Mouse (Mus musculus): ENCODE measurements around the gene Zbtb3. TPM values are rescaled to one million over a fixed set of nuclear protein-coding genes. Genes with fewer than 3 reads are reported as not detected.

Gene Zbtb3
- polyA plus RNA-seq, 1 experiment from 2014 or later, result 2.6 TPM

GRCm38 (mm10) chr19:8853117-8853516, 50.8 kb downstream of the Zbtb3 start:
- H3K27ac ChIP-seq (ENCODE audit: low read length), result no peak overlapping the region
- no peaks in the 10 kb centered on the region for H3K36me3 ChIP-seq (ENCODE audit: insufficient read depth, low read length)
- DNase-seq (ENCODE audit: low spot score), result no peak
- TF ChIP-seq CTCF (IDR thresholded peaks at IDR 0.05) (no peak), EP300 (IDR thresholded peaks at IDR 0.05) (no peak)
- no peaks in the 10 kb centered on the region for H3K27me3 ChIP-seq (replicated peaks; ENCODE audit: insufficient read depth, low read length)
- no peak for ATAC-seq
- WGBS, result 86% methylated on average over 3 of the region's 3 CpGs
- no peaks in the 10 kb centered on the region for H3K9me3 ChIP-seq (ENCODE audit: low read length)
- H3K4me1 ChIP-seq (ENCODE audit: insufficient read depth, low read depth, low read length), result no peaks in the 10 kb centered on the region
- no peak overlapping the region for H3K4me2 ChIP-seq (replicated peaks; ENCODE audit: low read depth, low read length)
- no peak overlapping the region for H3K4me3 ChIP-seq (ENCODE audit: low read depth, low read length)
- H3K9ac ChIP-seq (replicated peaks; ENCODE audit: low read depth), result no peak overlapping the region

Other genes with a start within 250 kb of the Zbtb3 start
- gene Slc22a8, start 211.3 kb upstream of the Zbtb3 start, polyA plus RNA-seq (2015; fragmentation: Nextera tagmentation; extraction: Ambion mirVana), result 0.20 and 0.56 TPM in 2 replicates
- not detected in 2 replicates for gene Slc22a6, start 184.5 kb upstream of the Zbtb3 start, polyA plus RNA-seq (2015; fragmentation: Nextera tagmentation; extraction: Ambion mirVana)
- gene Chrm1, start 138.8 kb upstream of the Zbtb3 start, polyA plus RNA-seq (2015; fragmentation: Nextera tagmentation; extraction: Ambion mirVana), result 0.14 and 0.21 TPM in 2 replicates
- 91.8 and 97.9 TPM in 2 replicates for gene Slc3a2, start 79.2 kb upstream of the Zbtb3 start, polyA plus RNA-seq (2015; fragmentation: Nextera tagmentation; extraction: Ambion mirVana)
- 45.3 and 48.7 TPM in 2 replicates for gene Wdr74, start 66.7 kb upstream of the Zbtb3 start, polyA plus RNA-seq (2015; fragmentation: Nextera tagmentation; extraction: Ambion mirVana)
- 0.75 and 0.82 TPM in 2 replicates for gene 1700092M07Rik, start 61.8 kb upstream of the Zbtb3 start, polyA plus RNA-seq (2015; fragmentation: Nextera tagmentation; extraction: Ambion mirVana)
- 130 and 143 TPM in 2 replicates for gene Stx5a, start 61.1 kb upstream of the Zbtb3 start, polyA plus RNA-seq (2015; fragmentation: Nextera tagmentation; extraction: Ambion mirVana)
- 88.8 and 89.7 TPM in 2 replicates for gene Nxf1, start 45.5 kb upstream of the Zbtb3 start, polyA plus RNA-seq (2015; fragmentation: Nextera tagmentation; extraction: Ambion mirVana)
- gene Tmem223, start 31.6 kb upstream of the Zbtb3 start, polyA plus RNA-seq (2015; fragmentation: Nextera tagmentation; extraction: Ambion mirVana), result 157 and 159 TPM in 2 replicates
- 114 and 127 TPM in 2 replicates for gene Tmem179b, start 28.1 kb upstream of the Zbtb3 start, polyA plus RNA-seq (2015; fragmentation: Nextera tagmentation; extraction: Ambion mirVana)
- gene Taf6l, start 16.1 kb upstream of the Zbtb3 start, polyA plus RNA-seq (2015; fragmentation: Nextera tagmentation; extraction: Ambion mirVana), result 11.8 and 12.9 TPM in 2 replicates
- 110 and 123 TPM in 2 replicates for gene Polr2g, start 4.0 kb upstream of the Zbtb3 start, polyA plus RNA-seq (2015; fragmentation: Nextera tagmentation; extraction: Ambion mirVana)
- gene Ttc9c, start 16.8 kb downstream of the Zbtb3 start, polyA plus RNA-seq (2015; fragmentation: Nextera tagmentation; extraction: Ambion mirVana), result 21.4 and 22.8 TPM in 2 replicates
- 4.3 and 5.3 TPM in 2 replicates for gene Hnrnpul2, start 17.5 kb downstream of the Zbtb3 start, polyA plus RNA-seq (2015; fragmentation: Nextera tagmentation; extraction: Ambion mirVana)
- not detected in 2 replicates for gene AC129217.1, start 27.2 kb downstream of the Zbtb3 start, polyA plus RNA-seq (2015; fragmentation: Nextera tagmentation; extraction: Ambion mirVana)
- gene Bscl2, start 34.9 kb downstream of the Zbtb3 start, polyA plus RNA-seq (2015; fragmentation: Nextera tagmentation; extraction: Ambion mirVana), result 66.3 and 66.8 TPM in 2 replicates
- gene Gng3, start 36.6 kb downstream of the Zbtb3 start, polyA plus RNA-seq (2015; fragmentation: Nextera tagmentation; extraction: Ambion mirVana), result 0.35 and 0.46 TPM in 2 replicates
- gene Lrrn4cl, start 48.2 kb downstream of the Zbtb3 start, polyA plus RNA-seq (2015; fragmentation: Nextera tagmentation; extraction: Ambion mirVana), result 1.7 and 1.9 TPM in 2 replicates
- 153 and 164 TPM in 2 replicates for gene Ubxn1, start 68.9 kb downstream of the Zbtb3 start, polyA plus RNA-seq (2015; fragmentation: Nextera tagmentation; extraction: Ambion mirVana)
- 75.2 and 84.3 TPM in 2 replicates for gene Uqcc3, start 78.4 kb downstream of the Zbtb3 start, polyA plus RNA-seq (2015; fragmentation: Nextera tagmentation; extraction: Ambion mirVana)
- 33.6 and 40.0 TPM in 2 replicates for gene Lbhd1, start 81.2 kb downstream of the Zbtb3 start, polyA plus RNA-seq (2015; fragmentation: Nextera tagmentation; extraction: Ambion mirVana)
- gene Gm49403, start 81.4 kb downstream of the Zbtb3 start, polyA plus RNA-seq (2015; fragmentation: Nextera tagmentation; extraction: Ambion mirVana), result not detected in 2 replicates
- gene 1810009A15Rik, start 86.3 kb downstream of the Zbtb3 start, polyA plus RNA-seq (2015; fragmentation: Nextera tagmentation; extraction: Ambion mirVana), result 44.4 and 45.3 TPM in 2 replicates
- not detected in 2 replicates for gene Gm49416, start 86.4 kb downstream of the Zbtb3 start, polyA plus RNA-seq (2015; fragmentation: Nextera tagmentation; extraction: Ambion mirVana)
- gene Ints5, start 90.5 kb downstream of the Zbtb3 start, polyA plus RNA-seq (2015; fragmentation: Nextera tagmentation; extraction: Ambion mirVana), result 16.6 and 16.7 TPM in 2 replicates
- 41.4 and 45.7 TPM in 2 replicates for gene Ganab, start 95.5 kb downstream of the Zbtb3 start, polyA plus RNA-seq (2015; fragmentation: Nextera tagmentation; extraction: Ambion mirVana)
- 39.5 and 39.6 TPM in 2 replicates for gene B3gat3, start 117.8 kb downstream of the Zbtb3 start, polyA plus RNA-seq (2015; fragmentation: Nextera tagmentation; extraction: Ambion mirVana)
- 4.9 and 5.7 TPM in 2 replicates for gene Rom1, start 126.8 kb downstream of the Zbtb3 start, polyA plus RNA-seq (2015; fragmentation: Nextera tagmentation; extraction: Ambion mirVana)
- 28.6 and 30.5 TPM in 2 replicates for gene Eml3, start 127.0 kb downstream of the Zbtb3 start, polyA plus RNA-seq (2015; fragmentation: Nextera tagmentation; extraction: Ambion mirVana)
- gene Mta2, start 139.3 kb downstream of the Zbtb3 start, polyA plus RNA-seq (2015; fragmentation: Nextera tagmentation; extraction: Ambion mirVana), result 81.8 and 84.7 TPM in 2 replicates
- 12.8 and 13.6 TPM in 2 replicates for gene Tut1, start 151.3 kb downstream of the Zbtb3 start, polyA plus RNA-seq (2015; fragmentation: Nextera tagmentation; extraction: Ambion mirVana)
- 153 and 159 TPM in 2 replicates for gene Eef1g, start 164.5 kb downstream of the Zbtb3 start, polyA plus RNA-seq (2015; fragmentation: Nextera tagmentation; extraction: Ambion mirVana)
- 151 and 163 TPM in 2 replicates for gene Ahnak, start 186.7 kb downstream of the Zbtb3 start, polyA plus RNA-seq (2015; fragmentation: Nextera tagmentation; extraction: Ambion mirVana)

Data from lung, postnatal 0 days (tissue).